Mouse (Mus musculus) thymus, postnatal 36 days (tissue): ENCODE results near the gene Slc25a30.
"Not testable (repeated sequence)": the region's sequence is repeated elsewhere in the genome, so short reads cannot be mapped to it uniquely, and the experiment has no call there.

Source experiments
- DNase-seq, 2 experiments: peaks; one replicate each; pipeline ENCODE4 v3.0.0; 2022; ENCODE audit warnings: mixed read lengths in 2 of 2

Gene Slc25a30

GRCm38 (mm10) chr14:75786868-75787793 lies at the start of gene Slc25a30:
TSS of gene Slc25a30 (minus strand) at chr14:75787037.
- peak; percentile 98 for DNase-seq

- DNase-seq = no peak
Observed at GRCm38 (mm10) chr14:75836579-75836978, 49.7 kb upstream of the Slc25a30 start.

GRCm38 (mm10) chr14:75834739-75835381 lies 48.0 kb upstream of the Slc25a30 start:
- DNase-seq = peak; percentile 75 to 79

GRCm38 (mm10) chr14:75834251-75834738 lies 47.5 kb upstream of the Slc25a30 start:
- peak; percentile 41 to 53 for DNase-seq

GRCm38 (mm10) chr14:75833546-75834250 lies 46.9 kb upstream of the Slc25a30 start:
- DNase-seq = peak in 1 of 2 experiments; percentile 25

- no peak for DNase-seq
Observed at GRCm38 (mm10) chr14:75832982-75833381, 46.1 kb upstream of the Slc25a30 start.

GRCm38 (mm10) chr14:75832031-75832430 lies 45.2 kb upstream of the Slc25a30 start:
- DNase-seq = no peak

- not testable (repeated sequence) for DNase-seq
Observed at GRCm38 (mm10) chr14:75829817-75830216, 43.0 kb upstream of the Slc25a30 start.

GRCm38 (mm10) chr14:75828866-75829806 lies 42.3 kb upstream of the Slc25a30 start:
- DNase-seq = peak; percentile 70 to 76

GRCm38 (mm10) chr14:75828221-75828620 lies 41.4 kb upstream of the Slc25a30 start:
- DNase-seq = no peak

GRCm38 (mm10) chr14:75826851-75827410 lies 40.1 kb upstream of the Slc25a30 start:
- DNase-seq = no peak

GRCm38 (mm10) chr14:75820007-75820406 lies 33.2 kb upstream of the Slc25a30 start:
- no peak for DNase-seq

GRCm38 (mm10) chr14:75819341-75819740 lies 32.5 kb upstream of the Slc25a30 start:
- DNase-seq = no peak

- no peak for DNase-seq
Observed at GRCm38 (mm10) chr14:75818528-75818927, 31.7 kb upstream of the Slc25a30 start.

GRCm38 (mm10) chr14:75809931-75810330 lies 23.1 kb upstream of the Slc25a30 start:
- DNase-seq = no peak

- DNase-seq = no peak
Observed at GRCm38 (mm10) chr14:75807800-75808199, 21.0 kb upstream of the Slc25a30 start.

GRCm38 (mm10) chr14:75797769-75798386 lies 11.0 kb upstream of the Slc25a30 start:
- no peak for DNase-seq

- DNase-seq = no peak
Observed at GRCm38 (mm10) chr14:75795918-75796317, 9.1 kb upstream of the Slc25a30 start.

- no peak for DNase-seq
Observed at GRCm38 (mm10) chr14:75794726-75795125, 7.9 kb upstream of the Slc25a30 start.

- no peak for DNase-seq
Observed at GRCm38 (mm10) chr14:75794324-75794723, 7.5 kb upstream of the Slc25a30 start.

- DNase-seq = no peak
Observed at GRCm38 (mm10) chr14:75793110-75793509, 6.3 kb upstream of the Slc25a30 start.
